Mouse (Mus musculus): Measurements from ENCODE around the gene Krt75.

Gene Krt75

GRCm38 (mm10) chr15:101573796-101574345 is at the start of gene Krt75:
TSS of gene Krt75 (minus strand) at chr15:101573904.
- DNase-seq (ENCODE audit: low spot score) = no peak

GRCm38 (mm10) chr15:101599123-101599522 is 25.4 kb upstream of the Krt75 start:
- DNase-seq (ENCODE audit: low spot score) = no peak

GRCm38 (mm10) chr15:101588216-101588615 is 14.5 kb upstream of the Krt75 start:
- no peak for DNase-seq (ENCODE audit: low spot score)

GRCm38 (mm10) chr15:101584456-101584855 is 10.8 kb upstream of the Krt75 start:
- peak; percentile 14 for DNase-seq (ENCODE audit: low spot score)

- no peak for DNase-seq (ENCODE audit: low spot score)
These were observed 9.7 kb upstream of the Krt75 start for GRCm38 (mm10) chr15:101583211-101583965.

- DNase-seq (ENCODE audit: low spot score) = no peak
These were observed 8.0 kb upstream of the Krt75 start for GRCm38 (mm10) chr15:101581701-101582100.

GRCm38 (mm10) chr15:101575506-101575905 is 1.8 kb upstream of the Krt75 start:
- no peak for DNase-seq (ENCODE audit: low spot score)

GRCm38 (mm10) chr15:101567780-101568179 is 5.9 kb downstream of the Krt75 start:
- DNase-seq (ENCODE audit: low spot score) = peak; percentile 13

- DNase-seq (ENCODE audit: low spot score) = no peak
These were observed 10.9 kb downstream of the Krt75 start, which contains the start of gene Krt90 for GRCm38 (mm10) chr15:101562850-101563249. TSS of gene Krt90 (minus strand) at chr15:101562950.

GRCm38 (mm10) chr15:101558034-101558646 is 15.6 kb downstream of the Krt75 start:
- no peak for DNase-seq (ENCODE audit: low spot score)

- peak; percentile 34 for DNase-seq (ENCODE audit: low spot score)
These were observed 20.5 kb downstream of the Krt75 start for GRCm38 (mm10) chr15:101553169-101553568.

- DNase-seq (ENCODE audit: low spot score) = no peak
These were observed 21.5 kb downstream of the Krt75 start for GRCm38 (mm10) chr15:101552188-101552587.

GRCm38 (mm10) chr15:101550567-101550966 is 23.1 kb downstream of the Krt75 start, which contains the start of gene Krt82:
TSS of gene Krt82 (minus strand) at chr15:101550667.
- DNase-seq (ENCODE audit: low spot score) = no peak

- DNase-seq (ENCODE audit: low spot score) = no peak
These were observed 29.2 kb downstream of the Krt75 start for GRCm38 (mm10) chr15:101544478-101544877.

GRCm38 (mm10) chr15:101542543-101542942 is 31.2 kb downstream of the Krt75 start:
- no peak for DNase-seq (ENCODE audit: low spot score)

GRCm38 (mm10) chr15:101538580-101538900 is 35.2 kb downstream of the Krt75 start:
- no peak for DNase-seq (ENCODE audit: low spot score)

- no peak for DNase-seq (ENCODE audit: low spot score)
These were observed 35.7 kb downstream of the Krt75 start for GRCm38 (mm10) chr15:101537864-101538579.

GRCm38 (mm10) chr15:101536054-101536850 is 37.5 kb downstream of the Krt75 start:
- DNase-seq (ENCODE audit: low spot score) = no peak

GRCm38 (mm10) chr15:101532720-101533119 is 41.0 kb downstream of the Krt75 start, which contains the start of gene Krt84:
TSS of gene Krt84 (minus strand) at chr15:101532820.
- no peak for DNase-seq (ENCODE audit: low spot score)

- no peak for DNase-seq (ENCODE audit: low spot score)
These were observed 51.0 kb downstream of the Krt75 start for GRCm38 (mm10) chr15:101522556-101523232.

GRCm38 (mm10) chr15:101519792-101520191 is 53.9 kb downstream of the Krt75 start:
- peak; percentile 70 for DNase-seq (ENCODE audit: low spot score)
